Mouse (Mus musculus): ENCODE data around the gene Mchr1.

- TF ChIP-seq CTCF (IDR thresholded peaks at IDR 0.05; ENCODE audit: control insufficient read depth, insufficient read depth, insufficient replicate concordance, low read depth, low read length) (no peak), POLR2A (IDR thresholded peaks at IDR 0.05; ENCODE audit: control insufficient read depth, low read depth, low read length) (no peak)
These were observed 43.4 kb downstream of the Mchr1 start for GRCm38 (mm10) chr15:81278699-81279098.
